Mouse (Mus musculus): ENCODE measurements around the gene Cacna2d3.
A peak's percentile ranks its signal among the peaks of the same experiment; 100 is the strongest.

Gene Cacna2d3

DNA sequence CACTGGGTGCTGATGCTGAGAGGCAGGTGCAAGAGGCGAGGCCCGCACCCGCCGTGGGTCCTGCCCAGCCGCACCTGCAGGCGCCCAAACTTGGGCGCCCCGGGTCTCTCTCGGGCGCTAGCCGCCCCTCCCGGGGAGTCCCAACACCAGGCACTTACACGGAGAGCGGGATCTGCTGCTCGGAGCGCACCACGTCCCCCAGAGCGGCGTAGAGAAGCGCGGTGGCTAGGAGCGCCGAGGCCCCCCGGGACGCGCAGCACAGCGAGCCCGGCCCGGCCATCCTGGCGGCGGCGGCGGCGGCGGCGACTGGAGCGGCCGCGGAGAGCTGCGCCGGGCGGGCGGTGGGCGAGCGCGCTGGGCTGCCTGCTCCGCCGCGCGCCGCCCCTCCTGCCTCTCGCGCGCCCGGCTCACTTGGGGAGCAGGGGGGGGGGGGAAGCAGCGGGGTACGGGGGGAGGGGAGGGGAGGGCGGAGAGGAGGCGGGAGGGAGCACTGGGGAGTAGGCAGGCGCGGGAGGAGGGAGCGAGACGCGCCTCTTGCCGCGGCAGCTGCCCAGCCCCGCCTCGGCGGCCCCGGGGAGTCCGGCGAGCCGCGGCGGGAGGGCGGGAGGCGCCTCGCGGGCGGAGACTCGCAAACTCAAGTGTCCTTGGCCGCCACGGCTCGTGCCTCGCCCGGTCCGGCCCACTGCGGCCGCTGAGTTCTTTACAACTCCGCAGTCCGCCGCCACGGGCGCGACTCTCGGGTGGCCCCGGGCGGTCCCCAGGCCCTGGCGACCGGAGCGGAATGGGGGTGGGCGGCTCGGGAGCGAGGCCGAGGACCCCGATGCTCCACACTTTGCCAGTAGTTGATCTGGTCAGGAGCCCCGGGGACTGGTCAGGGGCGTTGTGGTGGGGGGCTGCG, at the start of gene Cacna2d3:
Gene Cacna2d3 (minus strand): TSS at position 377 of the 898 bp plus-strand sequence.
- peak; percentile 22 to 34 for DNase-seq (ENCODE audit: low spot score in 2 of 2)

- DNase-seq (ENCODE audit: low spot score in 2 of 2): no peak
These were observed 47.8 kb upstream of the Cacna2d3 start for GRCm38 (mm10) chr14:29769486-29769885.

GRCm38 (mm10) chr14:29752876-29753275, 31.2 kb upstream of the Cacna2d3 start:
- DNase-seq (ENCODE audit: low spot score in 2 of 2): peak in 1 of 2 experiments; percentile 18

GRCm38 (mm10) chr14:29738751-29739150, 17.1 kb upstream of the Cacna2d3 start:
- DNase-seq (ENCODE audit: low spot score in 2 of 2): no peak

DNA sequence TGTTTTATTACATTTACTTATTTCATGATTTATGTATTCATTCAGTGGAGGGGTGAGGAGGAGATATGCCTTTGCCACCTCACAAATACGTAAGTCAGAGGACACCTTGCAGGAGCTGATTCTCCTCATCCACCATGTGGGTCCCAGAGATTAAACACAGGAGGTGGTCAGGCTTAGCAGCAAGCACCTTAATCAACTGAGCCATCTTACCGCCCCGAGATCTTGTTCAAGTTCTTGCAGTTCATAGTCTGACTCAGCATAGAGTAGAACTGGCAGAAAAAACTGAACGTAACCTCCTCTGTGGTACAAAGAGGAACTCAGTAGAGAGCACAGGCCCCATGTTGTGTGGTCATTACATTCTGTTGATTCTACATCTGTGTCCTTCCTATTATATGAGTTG, 8.6 kb upstream of the Cacna2d3 start:
- no peak for DNase-seq (ENCODE audit: low spot score in 2 of 2)

GRCm38 (mm10) chr14:29729009-29729408, 7.3 kb upstream of the Cacna2d3 start:
- DNase-seq (ENCODE audit: low spot score in 2 of 2): no peak

- DNase-seq (ENCODE audit: low spot score in 2 of 2): no peak
These were observed 5.9 kb upstream of the Cacna2d3 start for GRCm38 (mm10) chr14:29727596-29727995.

DNA sequence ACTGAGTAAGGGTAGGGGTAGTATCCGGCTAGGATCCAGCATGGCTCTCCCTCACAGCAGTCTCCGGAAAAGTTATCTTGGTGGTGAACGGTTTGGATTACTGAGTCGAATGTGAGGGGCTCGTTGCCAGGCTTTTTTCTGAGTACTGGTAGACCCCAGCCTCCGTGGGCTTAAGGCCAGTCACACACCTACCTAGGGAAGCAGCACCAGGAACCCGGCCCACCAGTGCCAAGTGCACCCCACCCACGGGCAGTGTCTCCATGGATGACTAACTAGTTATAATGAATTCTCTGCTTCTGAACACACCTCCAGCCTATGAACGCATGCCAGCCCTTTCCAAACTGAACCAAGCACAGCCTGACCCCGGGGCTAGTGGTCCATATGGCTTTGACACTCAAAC, 1.6 kb upstream of the Cacna2d3 start:
- DNase-seq (ENCODE audit: low spot score in 2 of 2): peak in 1 of 2 experiments; percentile 34

DNA sequence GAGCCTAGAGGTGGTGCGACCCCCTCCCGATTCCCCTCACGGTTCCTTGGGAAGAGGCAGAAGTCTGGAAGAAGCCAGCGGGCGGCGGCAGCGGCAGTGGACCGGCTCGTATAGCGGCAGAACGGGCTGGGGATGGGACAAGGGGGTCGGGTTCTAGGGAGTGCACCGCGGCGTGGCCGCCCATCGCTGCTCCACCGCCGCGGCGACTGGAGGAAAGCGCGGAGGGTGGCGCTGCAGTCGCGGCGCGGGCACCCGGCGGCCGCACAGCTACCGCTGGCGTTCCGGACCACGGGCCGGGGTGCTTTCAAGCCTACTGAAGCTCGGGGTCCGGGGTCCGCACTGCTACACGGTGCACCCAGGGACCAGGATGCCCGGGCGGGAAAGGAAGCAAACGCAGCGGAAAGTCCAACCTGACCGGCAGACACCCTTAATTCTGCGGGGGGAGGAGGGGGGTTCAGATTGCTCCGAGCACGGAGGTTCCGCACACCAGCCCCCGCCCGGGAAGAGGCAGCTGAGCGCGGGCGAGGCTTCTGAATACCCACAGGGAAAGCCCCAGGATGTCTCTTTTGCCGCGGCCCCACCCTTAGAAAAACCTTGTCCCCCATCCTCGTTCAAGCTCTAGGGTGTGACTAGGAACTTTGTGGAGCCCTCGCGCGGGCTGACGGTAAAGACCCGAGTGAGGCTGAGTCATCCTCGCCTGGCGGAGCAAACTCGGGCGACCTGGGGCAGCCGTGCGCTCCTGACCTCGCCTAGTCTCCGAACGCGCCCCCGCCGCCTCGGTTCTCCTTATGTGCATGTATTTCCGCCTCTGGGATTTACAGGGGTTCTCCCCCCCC, 940 bp upstream of the Cacna2d3 start:
- peak in 1 of 2 experiments; percentile 35 for DNase-seq (ENCODE audit: low spot score in 2 of 2)

DNA sequence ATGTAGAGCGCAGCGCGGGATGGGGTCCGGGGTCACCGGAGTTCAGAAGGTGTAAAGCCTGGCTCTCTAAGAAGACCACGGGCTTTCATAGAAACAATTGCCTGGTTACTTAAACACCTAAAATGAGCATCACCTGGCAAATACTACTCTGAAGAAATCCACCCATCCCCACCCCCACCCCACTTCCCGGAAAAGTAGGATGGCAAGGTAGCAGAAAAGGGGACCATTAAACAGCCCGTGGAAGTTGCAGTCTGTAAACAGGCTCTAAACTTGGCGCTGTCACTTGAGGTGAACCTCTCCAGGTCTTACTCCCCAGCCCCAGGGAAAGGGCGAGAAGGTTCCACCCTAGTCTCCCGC, 555 bp downstream of the Cacna2d3 start:
- DNase-seq (ENCODE audit: low spot score in 2 of 2): no peak

- DNase-seq (ENCODE audit: low spot score in 2 of 2): no peak
These were observed 1.2 kb downstream of the Cacna2d3 start for GRCm38 (mm10) chr14:29720334-29720911.

- no peak for DNase-seq (ENCODE audit: low spot score in 2 of 2)
These were observed 9.0 kb downstream of the Cacna2d3 start for GRCm38 (mm10) chr14:29712621-29713020.

- no peak for DNase-seq (ENCODE audit: low spot score in 2 of 2)
These were observed 13.9 kb downstream of the Cacna2d3 start for GRCm38 (mm10) chr14:29707561-29708335.

DNA sequence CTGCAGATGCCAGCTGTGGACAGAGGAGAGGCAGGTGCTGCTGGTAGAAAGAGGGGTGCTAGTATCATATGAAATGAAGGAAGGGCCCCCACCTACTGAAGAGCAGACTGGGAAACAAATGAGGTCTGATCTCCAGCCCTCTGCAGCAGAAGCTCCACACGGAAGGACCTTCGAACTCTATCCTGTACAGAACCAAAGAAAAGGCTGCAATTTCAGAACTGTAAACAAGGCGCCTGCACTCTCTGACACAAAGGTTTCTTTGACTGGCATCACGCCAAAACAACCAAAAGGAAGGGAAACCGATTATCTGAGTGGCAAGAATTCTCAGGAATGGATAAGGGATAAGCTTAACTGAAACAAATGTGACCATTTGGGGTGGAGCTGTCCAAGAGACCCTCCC, 18.9 kb downstream of the Cacna2d3 start:
- no peak for DNase-seq (ENCODE audit: low spot score in 2 of 2)

- DNase-seq (ENCODE audit: low spot score in 2 of 2): peak; percentile 43 to 50
These were observed 25.5 kb downstream of the Cacna2d3 start for GRCm38 (mm10) chr14:29696131-29696530.

DNA sequence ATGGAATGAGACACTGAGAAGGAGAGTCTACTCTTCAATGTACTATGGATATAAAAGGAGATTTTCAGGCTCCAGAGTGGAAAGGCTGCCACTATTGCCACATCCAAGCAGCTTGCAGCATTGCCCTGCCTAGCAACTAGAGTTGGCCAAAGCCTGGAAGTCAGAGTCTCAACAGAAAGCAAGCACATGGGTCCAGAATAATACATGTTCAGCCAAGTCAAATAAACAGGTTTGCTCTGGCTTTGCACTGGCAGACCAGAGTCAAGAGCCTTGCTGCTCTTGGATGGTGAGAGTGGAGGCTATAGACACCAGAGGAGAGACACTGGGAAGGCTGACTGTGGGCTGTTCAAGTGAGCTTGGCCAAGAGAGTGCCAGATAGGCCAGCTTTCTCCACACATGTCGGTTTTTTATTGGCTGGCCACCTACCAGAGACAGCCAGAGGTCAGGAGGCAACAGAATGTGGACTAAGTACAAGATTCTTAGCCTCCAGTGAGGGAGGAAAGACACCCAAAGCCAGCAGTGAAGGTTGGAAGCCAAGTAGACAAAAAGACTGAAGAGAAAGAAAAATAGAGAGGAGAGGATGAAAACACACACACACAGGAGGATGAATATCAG, 49.1 kb downstream of the Cacna2d3 start:
- DNase-seq (ENCODE audit: low spot score in 2 of 2): no peak

DNA sequence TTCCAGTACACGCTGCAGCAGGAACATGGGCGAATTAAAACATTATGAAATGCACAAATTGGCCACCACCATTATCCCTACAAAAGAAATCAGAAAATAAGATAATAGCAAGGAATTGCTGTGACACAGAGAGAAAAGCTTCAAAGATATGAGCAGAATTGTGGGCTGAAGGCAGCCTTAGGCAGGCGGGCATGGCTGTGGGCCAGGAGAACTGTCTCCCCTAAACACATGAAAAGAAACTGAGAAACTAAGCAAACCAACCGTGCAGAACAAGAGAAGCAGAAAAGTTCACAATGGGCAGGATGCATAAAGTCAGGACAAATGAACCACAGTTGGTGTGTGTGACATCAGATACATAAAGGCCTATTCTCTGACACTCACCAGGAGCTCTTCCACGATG, 51.8 kb downstream of the Cacna2d3 start:
- no peak for DNase-seq (ENCODE audit: low spot score in 2 of 2)

- DNase-seq (ENCODE audit: low spot score in 2 of 2): no peak
These were observed 64.7 kb downstream of the Cacna2d3 start for GRCm38 (mm10) chr14:29657006-29657405.

GRCm38 (mm10) chr14:29650591-29650990, 71.1 kb downstream of the Cacna2d3 start:
- peak in 1 of 2 experiments; percentile 31 for DNase-seq (ENCODE audit: low spot score in 2 of 2)

GRCm38 (mm10) chr14:29648721-29649120, 72.9 kb downstream of the Cacna2d3 start:
- no peak for DNase-seq (ENCODE audit: low spot score in 2 of 2)

DNA sequence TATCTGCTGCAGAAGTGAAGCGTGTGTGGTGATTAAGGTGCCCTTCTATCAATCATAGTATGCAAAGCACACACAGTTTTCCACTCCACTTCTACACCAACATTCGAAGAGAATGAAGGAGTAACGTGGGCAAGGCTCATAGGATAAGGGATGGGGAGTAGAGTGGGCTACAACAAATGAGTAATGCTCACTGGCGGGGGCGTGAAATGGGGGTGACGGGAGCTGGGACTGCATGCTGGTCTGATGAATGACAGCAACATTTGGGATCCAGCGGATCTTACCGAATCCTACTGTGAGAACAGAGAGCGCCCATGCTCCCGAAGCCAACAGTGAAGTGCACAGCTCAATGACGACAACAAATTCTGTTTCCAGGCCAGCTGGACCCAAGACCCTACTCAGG, 76.2 kb downstream of the Cacna2d3 start:
- no peak for DNase-seq (ENCODE audit: low spot score in 2 of 2)
